Mouse (Mus musculus): ENCODE measurements around the gene Hoxa1. TPM values are rescaled to one million over a fixed set of nuclear protein-coding genes. Genes with fewer than 3 reads are reported as not detected.

Hoxa1 gene
- total and polyA plus RNA-seq, 3 experiments, result 1.9 to 3.7 (median 3.2) TPM

DNA sequence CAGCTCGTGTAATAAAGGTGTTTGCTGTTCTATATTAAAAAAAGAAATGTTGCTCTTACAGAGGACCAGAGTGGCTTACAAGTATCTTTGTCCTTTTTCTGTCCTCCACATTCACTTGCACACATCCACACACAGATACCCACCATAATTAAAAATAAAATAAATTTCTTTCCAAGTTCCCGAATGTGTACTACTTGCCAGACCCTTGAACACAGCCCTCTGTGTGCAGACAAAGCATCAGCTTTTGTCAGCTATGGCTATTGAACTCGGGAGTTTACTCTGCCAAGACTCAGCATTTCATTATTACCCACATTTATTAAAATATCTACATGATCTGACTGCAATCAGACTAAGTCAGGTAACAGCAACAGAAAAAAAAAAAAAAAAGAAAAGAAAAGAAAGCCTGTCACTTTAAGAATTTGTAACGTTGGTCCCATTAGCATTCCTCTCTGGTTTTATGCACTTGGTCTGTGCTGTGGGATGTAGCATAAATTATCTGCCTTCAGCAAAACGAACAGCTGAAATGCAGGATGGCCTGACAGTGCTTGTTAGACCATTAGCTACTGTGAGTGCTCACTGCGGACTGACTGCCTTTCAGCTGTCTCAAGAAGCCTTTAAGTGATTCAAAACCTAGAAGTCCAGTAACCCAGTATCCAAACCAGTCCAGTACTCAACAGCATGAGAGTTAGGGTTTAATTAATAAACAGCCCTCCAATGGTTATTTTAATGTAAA, 39.0 kb downstream of the Hoxa1 start:
- no peak overlapping the region for H3K9ac ChIP-seq (ENCODE audit: insufficient read depth, low read depth)
- no peak overlapping the region for H3K4me2 ChIP-seq (ENCODE audit: insufficient read depth, low read depth, poor library complexity, severe bottlenecking)
- dilution Hi-C loops (cut with MboI; ENCODE audit: extremely low pct_ligation_motif_present, extremely low pct_unique_long_range_greater_than_20kb, low sequenced_read_pairs) (no loop called here), in situ Hi-C loops (cut with MboI; ENCODE audit: low pct_ligation_motif_present, low pct_unique_long_range_greater_than_20kb, low sequenced_read_pairs) (no loop called here)
- no peaks in the 10 kb centered on the region for H3K27me3 ChIP-seq (replicated peaks)
- H3K4me1 ChIP-seq (ENCODE audit: control insufficient read depth in 1 of 2, insufficient read depth in 2 of 2), result peaks cover 8 to 10% of the 10 kb centered on the region in 2 experiments
- TF ChIP-seq MYC (IDR thresholded peaks at IDR 0.05; ENCODE audit: low read depth, low read length) (no peak), USF2 (conservative IDR thresholded peaks at IDR 0.05; ENCODE audit: low read depth, low read length) (no peak), ZNF384 (IDR thresholded peaks at IDR 0.05; ENCODE audit: low read depth, low read length) (no peak), CHD1 (IDR thresholded peaks at IDR 0.05; ENCODE audit: low read depth, low read length) (no peak), USF1 (IDR thresholded peaks at IDR 0.05; ENCODE audit: low read depth, low read length) (no peak), POLR2A (IDR thresholded peaks at IDR 0.05; ENCODE audit: low read depth, low read length) (no peak), BHLHE40 (IDR thresholded peaks at IDR 0.05; ENCODE audit: low read depth, low read length) (no peak), E2F4 (IDR thresholded peaks at IDR 0.05; ENCODE audit: insufficient replicate concordance, low read depth, low read length) (no peak), ELF1 (IDR thresholded peaks at IDR 0.05; ENCODE audit: low read depth, low read length) (no peak), MAX (IDR thresholded peaks at IDR 0.05; ENCODE audit: low read length) (no peak), PAX5 (IDR thresholded peaks at IDR 0.05; ENCODE audit: low read length) (no peak), MEF2A (IDR thresholded peaks at IDR 0.05; ENCODE audit: borderline replicate concordance, low read depth, low read length) (no peak), POLR2AphosphoS2 (IDR thresholded peaks at IDR 0.05; ENCODE audit: low read depth, low read length) (no peak), TBP (conservative IDR thresholded peaks at IDR 0.05; ENCODE audit: low read depth, low read length) (no peak), CTCF (conservative IDR thresholded peaks at IDR 0.05 in 1 of 2, IDR thresholded peaks at IDR 0.05 in 1 of 2; ENCODE audit: low read depth in 2 of 2, low read length in 2 of 2) (no peak), TCF12 (IDR thresholded peaks at IDR 0.05; ENCODE audit: low read depth, low read length) (no peak)
- no peaks in the 10 kb centered on the region for H3K9me3 ChIP-seq (replicated peaks; ENCODE audit: low read length)
- no peak overlapping the region for H3K4me3 ChIP-seq (replicated peaks in 1 of 3; ENCODE audit: low read depth in 2 of 3, low read length in 2 of 3, poor library complexity in 1 of 3)
- no peak for DNase-seq (ENCODE audit: extremely low read depth)
- no peak overlapping the region for H3K27ac ChIP-seq (ENCODE audit: insufficient read depth, low read depth)
- H3K36me3 ChIP-seq (replicated peaks in 1 of 2; ENCODE audit: control insufficient read depth in 1 of 2, insufficient read depth in 1 of 2, low read length in 1 of 2), result no peaks in the 10 kb centered on the region
- no peaks in the 10 kb centered on the region for H3K79me2 ChIP-seq (replicated peaks; ENCODE audit: control insufficient read depth, extremely low read depth, insufficient read depth, poor library complexity, severe bottlenecking)

DNA sequence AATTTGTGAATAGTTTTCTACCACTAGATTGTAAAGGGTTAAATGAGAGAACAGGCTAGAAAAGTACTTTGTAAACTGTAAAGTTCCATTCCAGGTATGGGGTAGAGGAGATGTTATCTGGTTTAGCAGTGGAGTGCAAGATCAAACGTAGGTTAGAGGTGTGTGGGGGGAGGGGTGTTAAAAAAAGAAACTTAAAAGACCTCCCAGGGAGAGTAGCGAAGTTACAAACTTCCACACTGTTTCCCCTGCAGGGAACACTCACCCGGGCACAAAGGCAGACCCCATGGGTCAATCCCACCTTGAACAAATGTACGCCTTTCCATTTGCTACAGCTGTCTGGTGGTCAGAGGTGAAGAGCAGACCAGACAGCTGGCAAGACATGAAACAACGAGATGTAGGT, 42.2 kb downstream of the Hoxa1 start:
- H3K79me2 ChIP-seq (replicated peaks; ENCODE audit: control insufficient read depth, extremely low read depth, insufficient read depth, poor library complexity, severe bottlenecking), result no peaks in the 10 kb centered on the region
- no peaks in the 10 kb centered on the region for H3K36me3 ChIP-seq (replicated peaks in 1 of 2; ENCODE audit: control insufficient read depth in 1 of 2, insufficient read depth in 1 of 2, low read length in 1 of 2)
- no peak overlapping the region for H3K27ac ChIP-seq (ENCODE audit: insufficient read depth, low read depth)
- DNase-seq (ENCODE audit: extremely low read depth), result no peak
- TF ChIP-seq JUN (IDR thresholded peaks at IDR 0.05; ENCODE audit: insufficient read depth, low read depth, low read length), result no peak
- TF ChIP-seq MAFK (IDR thresholded peaks at IDR 0.05; ENCODE audit: insufficient replicate concordance, low read length), result no peak
- TF ChIP-seq RCOR1 (conservative IDR thresholded peaks at IDR 0.05; ENCODE audit: low read depth, low read length), result no peak
- no peak for TF ChIP-seq RAD21 (IDR thresholded peaks at IDR 0.05; ENCODE audit: low read depth, low read length)
- TF ChIP-seq BHLHE40 (IDR thresholded peaks at IDR 0.05; ENCODE audit: low read depth, low read length), result no peak
- TF ChIP-seq SIN3A (IDR thresholded peaks at IDR 0.05; ENCODE audit: low read length), result no peak
- TF ChIP-seq PAX5 (IDR thresholded peaks at IDR 0.05; ENCODE audit: low read length), result no peak
- no peak for TF ChIP-seq USF1 (IDR thresholded peaks at IDR 0.05; ENCODE audit: low read depth, low read length)
- no peak for TF ChIP-seq TCF12 (IDR thresholded peaks at IDR 0.05; ENCODE audit: low read depth, low read length)
- no peak for TF ChIP-seq CTCF (conservative IDR thresholded peaks at IDR 0.05 in 1 of 2, IDR thresholded peaks at IDR 0.05 in 1 of 2; ENCODE audit: low read depth in 2 of 2, low read length in 2 of 2)
- no peak for TF ChIP-seq TBP (conservative IDR thresholded peaks at IDR 0.05; ENCODE audit: low read depth, low read length)
- TF ChIP-seq MAX (IDR thresholded peaks at IDR 0.05; ENCODE audit: low read length), result no peak
- no peak for TF ChIP-seq USF2 (conservative IDR thresholded peaks at IDR 0.05; ENCODE audit: low read depth, low read length)
- no peak for TF ChIP-seq CHD1 (IDR thresholded peaks at IDR 0.05; ENCODE audit: low read depth, low read length)
- no peak for TF ChIP-seq IRF4 (IDR thresholded peaks at IDR 0.05; ENCODE audit: low read depth, low read length)
- TF ChIP-seq ZC3H11A (IDR thresholded peaks at IDR 0.05; ENCODE audit: low read depth, low read length), result no peak
- TF ChIP-seq EP300 (IDR thresholded peaks at IDR 0.05; ENCODE audit: low read length), result no peak
- dilution Hi-C loops (cut with MboI; ENCODE audit: extremely low pct_ligation_motif_present, extremely low pct_unique_long_range_greater_than_20kb, low sequenced_read_pairs) (no loop called here), in situ Hi-C loops (cut with MboI; ENCODE audit: low pct_ligation_motif_present, low pct_unique_long_range_greater_than_20kb, low sequenced_read_pairs) (no loop called here)
- no peaks in the 10 kb centered on the region for H3K9me3 ChIP-seq (replicated peaks; ENCODE audit: low read length)
- peaks cover 8 to 10% of the 10 kb centered on the region in 2 experiments for H3K4me1 ChIP-seq (ENCODE audit: control insufficient read depth in 1 of 2, insufficient read depth in 2 of 2)
- no peaks in the 10 kb centered on the region for H3K27me3 ChIP-seq (replicated peaks)
- no peak overlapping the region for H3K9ac ChIP-seq (ENCODE audit: insufficient read depth, low read depth)
- no peak overlapping the region for H3K4me2 ChIP-seq (ENCODE audit: insufficient read depth, low read depth, poor library complexity, severe bottlenecking)
- H3K4me3 ChIP-seq (replicated peaks in 1 of 3; ENCODE audit: low read depth in 2 of 3, low read length in 2 of 3, poor library complexity in 1 of 3), result no peak overlapping the region
